Mouse (Mus musculus) liver, embryonic 14.5 days (tissue): ENCODE measurements around the gene Ppfibp1.

ENCODE experiments used
- CTCF ChIP-seq: IDR thresholded peaks from 2 replicates; pipeline ENCODE4 v1.5.1; 2016; ENCODE audit warnings: antibody characterized with exemption, low read depth, control low read depth
- EP300 ChIP-seq: IDR thresholded peaks from 2 replicates; pipeline ENCODE4 v1.6.1; 2016; ENCODE audit warnings: antibody characterized with exemption, low read depth

GRCm38 (mm10) chr6:147021181-147021580 lies 132.9 kb downstream of the Ppfibp1 start:
- TF ChIP-seq CTCF (no peak), EP300 (no peak)
